Mouse (Mus musculus): ENCODE results near the gene Omp. TPM values are rescaled to one million over a fixed set of nuclear protein-coding genes. Genes with fewer than 3 reads are reported as not detected.

Gene Omp
- polyA plus RNA-seq, 1 experiment from 2014 or later: 0.25 TPM

- 38% methylated on average over 4 of the region's 4 CpGs for WGBS
- ATAC-seq (ENCODE audit: low read depth): no peak
- peaks cover 18% of the 10 kb centered on the region for H3K4me1 ChIP-seq (replicated peaks; ENCODE audit: control insufficient read depth, insufficient read depth, low read length)
Measured at GRCm38 (mm10) chr7:98173408-98173807, 28.1 kb upstream of the Omp start.

GRCm38 (mm10) chr7:98172661-98173060 lies 27.4 kb upstream of the Omp start:
- H3K4me3 ChIP-seq (ENCODE audit: low read length): no peak overlapping the region
- H3K9me3 ChIP-seq (ENCODE audit: control insufficient read depth, low read length): no peaks in the 10 kb centered on the region
- no peak overlapping the region for H3K9ac ChIP-seq (ENCODE audit: low read length)
- H3K27me3 ChIP-seq (ENCODE audit: control insufficient read depth, insufficient read depth, low read depth, low read length): no peaks in the 10 kb centered on the region
- no peaks in the 10 kb centered on the region for H3K36me3 ChIP-seq (ENCODE audit: control insufficient read depth, insufficient read depth, low read length)
- H3K4me1 ChIP-seq (replicated peaks; ENCODE audit: control insufficient read depth, insufficient read depth, low read length): peaks cover 17% of the 10 kb centered on the region
- WGBS: 69% methylated on average over 8 of the region's 8 CpGs
- H3K4me2 ChIP-seq (ENCODE audit: low read depth, low read length): no peak overlapping the region
- ATAC-seq (ENCODE audit: low read depth): no peak
- no peak overlapping the region for H3K27ac ChIP-seq (ENCODE audit: low read length)

More at GRCm38 (mm10) chr7:98173408-98173807, 28.1 kb upstream of the Omp start:
- no peaks in the 10 kb centered on the region for H3K27me3 ChIP-seq (ENCODE audit: control insufficient read depth, insufficient read depth, low read depth, low read length)
- H3K27ac ChIP-seq (ENCODE audit: low read length): no peak overlapping the region
- H3K4me3 ChIP-seq (ENCODE audit: low read length): no peak overlapping the region
- no peak overlapping the region for H3K9ac ChIP-seq (ENCODE audit: low read length)
- H3K36me3 ChIP-seq (ENCODE audit: control insufficient read depth, insufficient read depth, low read length): no peaks in the 10 kb centered on the region
- no peak overlapping the region for H3K4me2 ChIP-seq (ENCODE audit: low read depth, low read length)
- H3K9me3 ChIP-seq (ENCODE audit: control insufficient read depth, low read length): no peaks in the 10 kb centered on the region

GRCm38 (mm10) chr7:98171141-98172073 lies 26.1 kb upstream of the Omp start:
- Histone ChIP-seq H3K4me2 (ENCODE audit: low read depth, low read length) (no peak overlapping the region), H3K27ac (ENCODE audit: low read length) (no peak overlapping the region), H3K27me3 (ENCODE audit: control insufficient read depth, insufficient read depth, low read depth, low read length) (no peaks in the 10 kb centered on the region), H3K4me1 (replicated peaks; ENCODE audit: control insufficient read depth, insufficient read depth, low read length) (peaks cover 9% of the 10 kb centered on the region; the same call in 1 of the 2 replicates), H3K4me3 (ENCODE audit: low read length) (no peak overlapping the region), H3K36me3 (ENCODE audit: control insufficient read depth, insufficient read depth, low read length) (no peaks in the 10 kb centered on the region), H3K9ac (ENCODE audit: low read length) (0 out of 2 replicates have a peak overlapping the region, but pooled peaks have one; percentile 19), H3K9me3 (ENCODE audit: control insufficient read depth, low read length) (no peaks in the 10 kb centered on the region)
- ATAC-seq (ENCODE audit: low read depth): peak; percentile 63
- WGBS: 63% methylated on average over 6 of the region's 6 CpGs

- Histone ChIP-seq H3K27ac (ENCODE audit: low read length) (peak overlapping the region; percentile 77), H3K4me3 (ENCODE audit: low read length) (no peak overlapping the region), H3K9me3 (ENCODE audit: control insufficient read depth, low read length) (no peaks in the 10 kb centered on the region), H3K36me3 (ENCODE audit: control insufficient read depth, insufficient read depth, low read length) (no peaks in the 10 kb centered on the region), H3K9ac (ENCODE audit: low read length) (peak overlapping the region; percentile 60), H3K27me3 (ENCODE audit: control insufficient read depth, insufficient read depth, low read depth, low read length) (no peaks in the 10 kb centered on the region), H3K4me1 (replicated peaks; ENCODE audit: control insufficient read depth, insufficient read depth, low read length) (peaks cover 43% of the 10 kb centered on the region), H3K4me2 (ENCODE audit: low read depth, low read length) (peak overlapping the region; percentile 21; the same call in 1 of the 2 replicates)
- 36% methylated on average over 10 of the region's 10 CpGs for WGBS
- peak; percentile 73 for ATAC-seq (ENCODE audit: low read depth)
Measured at GRCm38 (mm10) chr7:98164999-98165528, 19.8 kb upstream of the Omp start.

- Histone ChIP-seq H3K4me1 (replicated peaks; ENCODE audit: control insufficient read depth, insufficient read depth, low read length) (peaks cover 49% of the 10 kb centered on the region), H3K9me3 (ENCODE audit: control insufficient read depth, low read length) (no peaks in the 10 kb centered on the region), H3K36me3 (ENCODE audit: control insufficient read depth, insufficient read depth, low read length) (no peaks in the 10 kb centered on the region), H3K27ac (ENCODE audit: low read length) (peak overlapping the region; percentile 77), H3K4me2 (ENCODE audit: low read depth, low read length) (peak overlapping the region; percentile 21; the same call in 1 of the 2 replicates), H3K4me3 (ENCODE audit: low read length) (no peak overlapping the region), H3K27me3 (ENCODE audit: control insufficient read depth, insufficient read depth, low read depth, low read length) (no peaks in the 10 kb centered on the region), H3K9ac (ENCODE audit: low read length) (peak overlapping the region; percentile 60)
- 74% methylated on average over 9 of the region's 9 CpGs for WGBS
- no peak for ATAC-seq (ENCODE audit: low read depth)
Measured at GRCm38 (mm10) chr7:98164382-98164998, 19.2 kb upstream of the Omp start.

- Histone ChIP-seq H3K36me3 (ENCODE audit: control insufficient read depth, insufficient read depth, low read length) (no peaks in the 10 kb centered on the region), H3K27ac (ENCODE audit: low read length) (0 out of 2 replicates have a peak overlapping the region, but pooled peaks have one; percentile 6), H3K4me3 (ENCODE audit: low read length) (no peak overlapping the region), H3K4me1 (replicated peaks; ENCODE audit: control insufficient read depth, insufficient read depth, low read length) (peaks cover 57% of the 10 kb centered on the region), H3K9me3 (ENCODE audit: control insufficient read depth, low read length) (no peaks in the 10 kb centered on the region), H3K27me3 (ENCODE audit: control insufficient read depth, insufficient read depth, low read depth, low read length) (no peaks in the 10 kb centered on the region), H3K9ac (ENCODE audit: low read length) (no peak overlapping the region), H3K4me2 (ENCODE audit: low read depth, low read length) (no peak overlapping the region)
- no peak for ATAC-seq (ENCODE audit: low read depth)
- 47% methylated on average over 3 of the region's 3 CpGs for WGBS
Measured at GRCm38 (mm10) chr7:98163700-98164099, 18.4 kb upstream of the Omp start.

GRCm38 (mm10) chr7:98162239-98162638 lies 16.9 kb upstream of the Omp start:
- Histone ChIP-seq H3K9ac (ENCODE audit: low read length) (no peak overlapping the region), H3K36me3 (ENCODE audit: control insufficient read depth, insufficient read depth, low read length) (no peaks in the 10 kb centered on the region), H3K4me3 (ENCODE audit: low read length) (no peak overlapping the region), H3K27ac (ENCODE audit: low read length) (no peak overlapping the region; the same call in 1 of the 2 replicates), H3K27me3 (ENCODE audit: control insufficient read depth, insufficient read depth, low read depth, low read length) (no peaks in the 10 kb centered on the region), H3K4me2 (ENCODE audit: low read depth, low read length) (no peak overlapping the region), H3K4me1 (replicated peaks; ENCODE audit: control insufficient read depth, insufficient read depth, low read length) (peaks cover 64% of the 10 kb centered on the region), H3K9me3 (ENCODE audit: control insufficient read depth, low read length) (no peaks in the 10 kb centered on the region)
- no peak for ATAC-seq (ENCODE audit: low read depth)
- WGBS: 58% methylated on average over 6 of the region's 6 CpGs

- Histone ChIP-seq H3K9ac (ENCODE audit: low read length) (peak overlapping the region; percentile 37; the same call in 1 of the 2 replicates), H3K4me2 (ENCODE audit: low read depth, low read length) (no peak overlapping the region), H3K4me1 (replicated peaks; ENCODE audit: control insufficient read depth, insufficient read depth, low read length) (peaks cover 62% of the 10 kb centered on the region), H3K27ac (ENCODE audit: low read length) (peak overlapping the region; percentile 81), H3K27me3 (ENCODE audit: control insufficient read depth, insufficient read depth, low read depth, low read length) (no peaks in the 10 kb centered on the region), H3K9me3 (ENCODE audit: control insufficient read depth, low read length) (no peaks in the 10 kb centered on the region), H3K4me3 (ENCODE audit: low read length) (no peak overlapping the region), H3K36me3 (ENCODE audit: control insufficient read depth, insufficient read depth, low read length) (no peaks in the 10 kb centered on the region)
- peak; percentile 24; the same call in 1 of the 2 replicates for ATAC-seq (ENCODE audit: low read depth)
- WGBS: 8% methylated on average over 8 of the region's 8 CpGs
Measured at GRCm38 (mm10) chr7:98160041-98160740, 14.9 kb upstream of the Omp start.

Measured in lung, embryonic 16.5 days (tissue).